In the genomic region with DNA sequence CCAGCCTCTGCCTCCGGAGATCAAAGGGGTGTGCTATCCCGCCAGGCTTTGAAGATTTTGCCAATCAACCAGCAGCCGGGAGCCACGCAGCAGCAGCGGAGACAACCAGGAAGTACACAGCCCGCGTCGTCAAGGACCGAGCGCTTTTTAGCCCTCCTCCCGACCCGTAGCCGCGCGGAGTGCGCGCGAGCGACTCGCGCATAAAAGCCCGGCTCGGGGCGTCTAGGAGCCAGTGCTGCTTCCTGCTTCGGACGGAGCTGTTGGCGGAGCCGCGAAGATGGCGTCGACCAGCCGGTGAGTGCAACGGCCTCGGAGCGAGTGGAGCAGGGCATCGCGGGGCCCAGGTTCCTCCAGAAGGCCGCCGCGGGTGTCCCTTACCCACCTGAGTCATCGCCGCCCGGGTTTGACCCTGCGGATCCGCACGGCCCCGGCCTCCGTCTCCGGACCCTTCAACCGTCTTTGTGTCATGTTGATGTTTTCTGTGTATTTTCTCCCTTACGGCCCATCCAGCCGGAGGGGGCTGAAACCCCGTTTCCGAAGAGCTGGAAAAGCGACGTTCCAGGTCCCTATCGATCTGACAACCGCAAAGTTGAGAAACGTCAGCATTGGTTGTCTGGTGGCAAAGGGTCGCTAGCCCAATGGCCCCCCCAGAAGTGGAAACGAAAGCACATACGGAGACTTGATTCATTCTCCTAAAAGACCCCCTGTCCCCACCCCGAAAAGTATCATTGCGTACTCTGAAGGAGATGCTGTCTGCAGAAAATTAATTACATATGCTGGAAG, we compare ENCODE assay signal across 8 mouse cellular contexts. TPM values are rescaled to one million over a fixed set of nuclear protein-coding genes. Genes with fewer than 3 reads are reported as not detected.
A peak's percentile ranks its signal among the peaks of the same experiment; 100 is the strongest.
DNase-seq lines count a peak whose midpoint lies in the region; ATAC-seq and TF ChIP-seq lines count a peak whose summit lies in the region.

A gene (plus strand): TSS at position 51 of the 783 bp plus-strand sequence.

- peak; percentile 98 for TF ChIP-seq POLR2A in cortical plate, adult 2 months (IDR thresholded peaks at IDR 0.05; ENCODE audit: extremely low read depth, insufficient read depth, low read length)

- H3K27ac ChIP-seq in cortical plate, adult 2 months (ENCODE audit: insufficient read depth, low read length), result peak within 1 kb of the TSS; percentile 41

- peak; percentile 96 for ATAC-seq in activated CD4-positive, CD25-positive, alpha-beta regulatory T cell, adult 4 months
- ATAC-seq in megakaryocyte progenitor cell, adult 5-6 weeks (replicated peaks; ENCODE audit: poor library complexity), result peak; percentile 83

- H3K4me3 ChIP-seq in cortical plate, adult 2 months (ENCODE audit: insufficient read depth, low read length), result peak within 1 kb of the TSS; percentile 83

- DNase-seq in gastrocnemius, postnatal 10 days, result peak; percentile 96
- DNase-seq in induced T-regulatory cell, adult 2 months (ENCODE audit: low read depth), result peak; percentile 97
- DNase-seq in left cerebral cortex, adult 9 months (ENCODE audit: low spot score in 2 of 2), result peak; percentile 58 to 89
- DNase-seq in right cerebral cortex, postnatal 14 days, result peak; percentile 92
- DNase-seq in urinary bladder, postnatal 36 days (ENCODE audit: low spot score in 2 of 2), result peak; percentile 88 to 93

- H3K4me1 ChIP-seq in cortical plate, adult 2 months (ENCODE audit: control insufficient read depth, insufficient read depth, low read length), result peaks cover 2% of the 10 kb centered on the region

- no peak for TF ChIP-seq CTCF in cortical plate, adult 2 months (IDR thresholded peaks at IDR 0.05; ENCODE audit: extremely low read depth, insufficient read depth, low read length)

RNA-seq across cellular contexts. Expression of the gene that starts here (rescaled TPM):
- 10 to 100 TPM; 58.6 to 67.4 TPM for polyA plus RNA-seq in activated CD4-positive, CD25-positive, alpha-beta regulatory T cell, adult 4 months (2017; shearing (Covaris generic))
- 41.2 and 41.4 TPM in 2 replicates for polyA plus RNA-seq in cortical plate, adult 2 months (2012; rRNA removed)
- total RNA-seq in gastrocnemius, postnatal 10 days (2021), result 10 to 100 TPM; 18.2 to 18.8 TPM
- 95.6 and 98.0 TPM in 2 replicates for total RNA-seq in megakaryocyte progenitor cell, adult 5-6 weeks (2015)
- total RNA-seq in megakaryocyte progenitor cell, adult 5-6 weeks (2017), result 142 and 154 TPM in 2 replicates

Comparison
In these comparisons a context has a peak if more than half of its experiments do, and no peak if none do; other contexts are left out.
1. Peak in every context shown above with its lines: DNase-seq, ATAC-seq, H3K4me3 ChIP-seq and H3K27ac ChIP-seq.
2. RNA of the gene that starts here (total RNA-seq): 95.6 to 154 TPM in megakaryocyte progenitor cell, adult 5-6 weeks; 18.2 to 18.8 TPM in gastrocnemius, postnatal 10 days; every median in the first group is over 4 times any median in the second.